Mouse (Mus musculus): ENCODE measurements at regions not wholly inside any gene's neighbourhood (a gene's known extent, or its start where the extent isn't known, plus 50 kb on each side); places are given as distances from the start of the nearest gene placed in this dataset.

DNA sequence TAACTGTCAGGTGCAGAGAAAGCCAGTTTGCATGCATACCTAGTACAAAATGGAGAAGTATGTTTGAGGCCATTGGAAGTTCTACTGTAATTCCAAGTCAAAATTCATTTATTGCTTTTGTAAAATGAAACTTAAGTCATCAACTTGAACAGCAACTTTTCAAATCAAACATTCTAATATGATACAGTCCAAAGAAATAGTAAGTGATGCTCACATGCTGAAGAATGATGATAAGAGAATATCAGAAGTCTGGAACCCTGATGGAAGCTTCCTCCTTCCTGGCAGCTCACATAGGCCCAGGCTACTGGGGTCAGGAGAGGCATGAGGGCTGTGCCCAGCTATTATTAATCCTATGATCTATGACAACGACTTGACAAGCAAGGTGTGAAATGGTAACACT is 64.1 kb upstream of the Slc38a2 start:
- no peak for TF ChIP-seq CTCF (IDR thresholded peaks at IDR 0.05; ENCODE audit: insufficient read depth, low read length)
- no peak for TF ChIP-seq POLR2A (IDR thresholded peaks at IDR 0.05; ENCODE audit: borderline replicate concordance, extremely low read depth, low read depth, low read length)

Data from lung, adult 2 months (tissue).